Mouse (Mus musculus): ENCODE results near the gene Mfsd4b2.

DNA sequence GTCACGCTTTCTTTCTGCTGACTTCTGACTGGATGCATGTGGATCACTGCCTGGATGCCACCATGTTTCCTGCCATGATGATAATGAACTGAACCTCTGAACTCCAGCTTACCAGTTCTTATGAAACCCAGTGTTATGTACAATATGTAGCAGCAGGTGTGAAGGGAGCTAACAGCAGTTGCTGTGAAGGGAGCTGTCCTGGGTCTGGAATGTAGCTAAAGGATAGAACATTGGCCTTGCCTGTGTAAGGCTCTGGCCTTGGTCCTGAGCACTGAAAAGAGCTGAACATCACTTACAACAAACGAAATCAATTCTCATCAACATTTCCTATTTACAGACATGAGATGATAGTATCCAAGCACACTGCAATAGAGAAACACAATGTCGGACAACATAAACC, 40.8 kb upstream of the Mfsd4b2 start:
- TF ChIP-seq POLR2A (IDR thresholded peaks at IDR 0.05; ENCODE audit: low read depth, low read length) (no peak), CTCF (IDR thresholded peaks at IDR 0.05; ENCODE audit: extremely low read depth, insufficient read depth, insufficient read length, insufficient replicate concordance) (no peak)

All from spleen, adult 2 months (tissue).